Mouse (Mus musculus): ENCODE results near the gene Ube2l3.

GRCm38 (mm10) chr16:17104600-17104999 lies 97.8 kb downstream of the Ube2l3 start:
- TF ChIP-seq CTCF (IDR thresholded peaks at IDR 0.05; ENCODE audit: extremely low read depth, insufficient read depth, low read length) (no peak), POLR2A (IDR thresholded peaks at IDR 0.05; ENCODE audit: extremely low read depth, insufficient read depth, low read length) (no peak)

Measured in cortical plate, adult 2 months (tissue).